Mouse (Mus musculus): ENCODE data around the gene Pramef12. TPM values are rescaled to one million over a fixed set of nuclear protein-coding genes. Genes with fewer than 3 reads are reported as not detected.

Pramef12 gene
- total RNA-seq (2012; rRNA removed) (0.13 and 0.17 TPM in 2 replicates), total RNA-seq (2014; rRNA removed) (0.16 and 0.55 TPM in 2 replicates), polyA plus RNA-seq (2012; ENCODE audit: insufficient read length, low read depth) (0.23 and 0.46 TPM in 2 replicates)

DNA sequence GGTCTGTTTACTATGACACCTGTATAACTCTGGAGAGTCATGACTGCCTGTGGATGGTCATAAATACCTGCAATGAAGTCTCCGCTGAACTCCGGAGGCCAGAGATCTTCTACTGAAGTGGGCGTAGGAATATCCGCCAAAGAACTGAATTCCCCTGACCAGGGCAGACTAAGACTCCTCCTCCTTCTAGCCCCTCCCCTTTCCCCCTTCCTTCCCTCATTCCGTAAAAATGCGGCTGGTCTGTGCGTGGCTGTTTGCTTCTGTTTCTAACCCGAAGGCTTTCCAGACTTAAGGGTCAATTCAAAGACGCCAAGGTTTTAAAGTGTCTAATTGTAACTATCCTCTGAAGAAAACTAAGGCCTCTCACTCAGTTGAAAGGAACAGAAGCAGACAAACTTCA is at the start of gene Pramef12:
TSS of gene Pramef12 (minus strand) at position 175 of the 400 bp plus-strand sequence.
- H3K9ac ChIP-seq (ENCODE audit: insufficient read depth, low read depth), result no peak within 1 kb of the TSS
- H3K9me3 ChIP-seq (replicated peaks; ENCODE audit: low read length), result peaks cover 17% of the 10 kb centered on the region
- dilution Hi-C loops (cut with MboI; ENCODE audit: extremely low pct_ligation_motif_present, extremely low pct_unique_long_range_greater_than_20kb, low sequenced_read_pairs) (no loop called here), in situ Hi-C loops (cut with MboI; ENCODE audit: low pct_ligation_motif_present, low pct_unique_long_range_greater_than_20kb, low sequenced_read_pairs) (no loop called here)
- no peak for DNase-seq (ENCODE audit: extremely low read depth)
- H3K27me3 ChIP-seq (replicated peaks), result no peaks in the 10 kb centered on the region
- H3K79me2 ChIP-seq (replicated peaks; ENCODE audit: control insufficient read depth, extremely low read depth, insufficient read depth, poor library complexity, severe bottlenecking), result no peaks in the 10 kb centered on the region
- H3K36me3 ChIP-seq (replicated peaks in 1 of 2; ENCODE audit: control insufficient read depth in 1 of 2, insufficient read depth in 1 of 2, low read length in 1 of 2), result no peaks in the 10 kb centered on the region
- H3K4me3 ChIP-seq (replicated peaks in 1 of 3; ENCODE audit: low read depth in 2 of 3, low read length in 2 of 3, poor library complexity in 1 of 3), result no peak within 1 kb of the TSS
- TF ChIP-seq NELFE (IDR thresholded peaks at IDR 0.05; ENCODE audit: low read depth, low read length), result no peak
- H3K27ac ChIP-seq (ENCODE audit: insufficient read depth, low read depth), result no peak within 1 kb of the TSS
- H3K4me1 ChIP-seq (ENCODE audit: control insufficient read depth in 1 of 2, insufficient read depth in 2 of 2), result peaks cover 0 to 11% of the 10 kb centered on the region in 2 experiments; a peak in 2 of 4 replicates
- no peak within 1 kb of the TSS for H3K4me2 ChIP-seq (ENCODE audit: insufficient read depth, low read depth, poor library complexity, severe bottlenecking)

DNA sequence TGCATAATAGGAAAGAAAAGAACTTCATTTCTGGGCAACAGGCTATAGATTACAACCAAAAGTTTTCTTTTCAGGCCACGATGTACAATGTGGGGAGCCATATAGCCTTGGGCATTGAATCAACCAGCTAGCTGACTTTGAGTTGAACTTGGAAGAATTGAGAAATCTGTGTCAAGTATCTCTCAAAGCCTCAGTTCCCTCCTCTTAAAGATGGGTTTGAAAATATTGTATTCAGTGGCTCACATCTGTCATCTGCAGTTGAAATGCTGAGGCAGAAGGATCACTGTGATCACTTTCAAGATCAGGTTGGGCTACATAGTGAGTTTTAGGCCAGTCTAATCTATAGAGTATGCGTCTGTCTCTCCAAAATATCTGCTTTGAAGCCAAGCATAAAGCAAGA is 45.0 kb upstream of the Pramef12 start, which contains the start of gene Gm9944:
TSS of gene Gm9944 (minus strand) at position 101 of the 400 bp plus-strand sequence.
- in situ Hi-C loops (cut with MboI; ENCODE audit: low pct_ligation_motif_present, low pct_unique_long_range_greater_than_20kb, low sequenced_read_pairs) (no loop called here), dilution Hi-C loops (cut with MboI; ENCODE audit: extremely low pct_ligation_motif_present, extremely low pct_unique_long_range_greater_than_20kb, low sequenced_read_pairs) (no loop called here)
- Histone ChIP-seq H3K4me1 (ENCODE audit: control insufficient read depth in 1 of 2, insufficient read depth in 2 of 2) (no peaks in the 10 kb centered on the region), H3K9ac (ENCODE audit: insufficient read depth, low read depth) (no peak within 1 kb of the TSS), H3K27ac (ENCODE audit: insufficient read depth, low read depth) (no peak within 1 kb of the TSS), H3K9me3 (replicated peaks; ENCODE audit: low read length) (peaks cover 12% of the 10 kb centered on the region), H3K36me3 (replicated peaks in 1 of 2; ENCODE audit: control insufficient read depth in 1 of 2, insufficient read depth in 1 of 2, low read length in 1 of 2) (no peaks in the 10 kb centered on the region), H3K79me2 (replicated peaks; ENCODE audit: control insufficient read depth, extremely low read depth, insufficient read depth, poor library complexity, severe bottlenecking) (no peaks in the 10 kb centered on the region), H3K4me2 (ENCODE audit: insufficient read depth, low read depth, poor library complexity, severe bottlenecking) (no peak within 1 kb of the TSS), H3K4me3 (replicated peaks in 1 of 3; ENCODE audit: low read depth in 2 of 3, low read length in 2 of 3, poor library complexity in 1 of 3) (no peak within 1 kb of the TSS), H3K27me3 (replicated peaks) (peaks cover 5% of the 10 kb centered on the region)
- DNase-seq (ENCODE audit: extremely low read depth), result no peak
- no peak for TF ChIP-seq PAX5 (IDR thresholded peaks at IDR 0.05; ENCODE audit: low read length)
- no peak for TF ChIP-seq SIN3A (IDR thresholded peaks at IDR 0.05; ENCODE audit: low read length)
- no peak for TF ChIP-seq RAD21 (IDR thresholded peaks at IDR 0.05; ENCODE audit: low read depth, low read length)
- no peak for TF ChIP-seq ZKSCAN1 (IDR thresholded peaks at IDR 0.05; ENCODE audit: borderline replicate concordance, low read depth, low read length)
- no peak for TF ChIP-seq MAFK (IDR thresholded peaks at IDR 0.05; ENCODE audit: insufficient replicate concordance, low read length)
- no peak for TF ChIP-seq JUND (conservative IDR thresholded peaks at IDR 0.05; ENCODE audit: low read depth, low read length)
- TF ChIP-seq NELFE (IDR thresholded peaks at IDR 0.05; ENCODE audit: low read depth, low read length), result no peak
- no peak for TF ChIP-seq EP300 (IDR thresholded peaks at IDR 0.05; ENCODE audit: low read length)
- no peak for TF ChIP-seq KAT2A (IDR thresholded peaks at IDR 0.05; ENCODE audit: insufficient replicate concordance, low read length)
- no peak for TF ChIP-seq ZNF384 (IDR thresholded peaks at IDR 0.05; ENCODE audit: low read depth, low read length)

DNA sequence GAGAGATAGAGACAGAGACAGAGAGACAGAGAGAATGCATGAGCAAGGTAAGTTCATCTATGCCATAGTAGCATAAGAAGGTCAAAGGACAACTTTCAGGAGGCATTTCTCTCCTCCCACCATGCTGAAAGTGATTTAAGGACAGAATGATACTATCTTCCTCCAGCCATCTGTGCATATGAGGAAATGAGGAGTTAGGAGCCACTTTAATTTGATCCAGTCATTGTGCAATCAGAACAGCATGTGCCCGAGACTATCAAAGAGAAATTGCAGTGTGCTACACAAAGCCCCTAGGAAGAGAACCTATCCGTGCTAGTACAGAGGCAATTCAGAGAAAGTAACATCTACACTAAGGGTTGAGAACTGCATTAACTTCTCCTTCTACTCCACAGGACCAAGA is 40.3 kb upstream of the Pramef12 start:
- Histone ChIP-seq H3K27ac (ENCODE audit: insufficient read depth, low read depth) (no peak overlapping the region), H3K4me3 (replicated peaks in 1 of 3; ENCODE audit: low read depth in 2 of 3, low read length in 2 of 3, poor library complexity in 1 of 3) (no peak overlapping the region), H3K9ac (ENCODE audit: insufficient read depth, low read depth) (no peak overlapping the region), H3K4me1 (ENCODE audit: control insufficient read depth in 1 of 2, insufficient read depth in 2 of 2) (no peaks in the 10 kb centered on the region), H3K79me2 (replicated peaks; ENCODE audit: control insufficient read depth, extremely low read depth, insufficient read depth, poor library complexity, severe bottlenecking) (no peaks in the 10 kb centered on the region), H3K27me3 (replicated peaks) (peaks cover 1% of the 10 kb centered on the region), H3K4me2 (ENCODE audit: insufficient read depth, low read depth, poor library complexity, severe bottlenecking) (no peak overlapping the region), H3K36me3 (replicated peaks in 1 of 2; ENCODE audit: control insufficient read depth in 1 of 2, insufficient read depth in 1 of 2, low read length in 1 of 2) (no peaks in the 10 kb centered on the region), H3K9me3 (replicated peaks; ENCODE audit: low read length) (peaks cover 12% of the 10 kb centered on the region)
- dilution Hi-C loops (cut with MboI; ENCODE audit: extremely low pct_ligation_motif_present, extremely low pct_unique_long_range_greater_than_20kb, low sequenced_read_pairs) (no loop called here), in situ Hi-C loops (cut with MboI; ENCODE audit: low pct_ligation_motif_present, low pct_unique_long_range_greater_than_20kb, low sequenced_read_pairs) (no loop called here)
- no peak for TF ChIP-seq MXI1 (IDR thresholded peaks at IDR 0.05; ENCODE audit: low read depth, low read length)
- TF ChIP-seq GABPA (IDR thresholded peaks at IDR 0.05; ENCODE audit: insufficient replicate concordance, low read depth, low read length), result no peak
- no peak for TF ChIP-seq TCF12 (IDR thresholded peaks at IDR 0.05; ENCODE audit: low read depth, low read length)
- no peak for TF ChIP-seq CHD1 (IDR thresholded peaks at IDR 0.05; ENCODE audit: low read depth, low read length)
- TF ChIP-seq ZMIZ1 (IDR thresholded peaks at IDR 0.05; ENCODE audit: low read depth, low read length), result no peak
- no peak for TF ChIP-seq EP300 (IDR thresholded peaks at IDR 0.05; ENCODE audit: low read length)
- no peak for TF ChIP-seq CTCF (conservative IDR thresholded peaks at IDR 0.05 in 1 of 2, IDR thresholded peaks at IDR 0.05 in 1 of 2; ENCODE audit: low read depth in 2 of 2, low read length in 2 of 2)
- TF ChIP-seq PAX5 (IDR thresholded peaks at IDR 0.05; ENCODE audit: low read length), result no peak
- TF ChIP-seq USF2 (conservative IDR thresholded peaks at IDR 0.05; ENCODE audit: low read depth, low read length), result no peak
- TF ChIP-seq ZC3H11A (IDR thresholded peaks at IDR 0.05; ENCODE audit: low read depth, low read length), result no peak
- TF ChIP-seq TBP (conservative IDR thresholded peaks at IDR 0.05; ENCODE audit: low read depth, low read length), result no peak
- TF ChIP-seq NELFE (IDR thresholded peaks at IDR 0.05; ENCODE audit: low read depth, low read length), result no peak
- no peak for TF ChIP-seq ZKSCAN1 (IDR thresholded peaks at IDR 0.05; ENCODE audit: borderline replicate concordance, low read depth, low read length)
- no peak for TF ChIP-seq MAX (IDR thresholded peaks at IDR 0.05; ENCODE audit: low read length)
- TF ChIP-seq NRF1 (IDR thresholded peaks at IDR 0.05; ENCODE audit: low read depth, low read length), result no peak
- no peak for TF ChIP-seq UBTF (IDR thresholded peaks at IDR 0.05; ENCODE audit: low read depth, low read length)
- TF ChIP-seq MAFK (IDR thresholded peaks at IDR 0.05; ENCODE audit: insufficient replicate concordance, low read length), result no peak
- no peak for DNase-seq (ENCODE audit: extremely low read depth)

Data from CH12.LX (cell line).